Mouse (Mus musculus): ENCODE data around the gene Olfr67. TPM values are rescaled to one million over a fixed set of nuclear protein-coding genes. Genes with fewer than 3 reads are reported as not detected.
"Not testable (repeated sequence)": the region's sequence is repeated elsewhere in the genome, so short reads cannot be mapped to it uniquely, and the experiment has no call there.

The Olfr67 gene
- not detected in 2 replicates for polyA plus RNA-seq (2015; fragmentation: Nextera tagmentation; extraction: Ambion mirVana)

GRCm38 (mm10) chr7:103791721-103792120 lies at the start of gene Olfr67:
TSS of gene Olfr67 (minus strand) at chr7:103791821.
- Histone ChIP-seq H3K4me1 (no peaks in the 10 kb centered on the region), H3K27ac (no peak within 1 kb of the TSS), H3K36me3 (replicated peaks) (no peaks in the 10 kb centered on the region), H3K27me3 (replicated peaks) (no peaks in the 10 kb centered on the region), H3K9ac (no peak within 1 kb of the TSS), H3K4me2 (no peak within 1 kb of the TSS), H3K9me3 (no peaks in the 10 kb centered on the region), H3K4me3 (no peak within 1 kb of the TSS)
- 78% methylated on average over 3 of the region's 3 CpGs for WGBS
- no peak for ATAC-seq (replicated peaks)

GRCm38 (mm10) chr7:103840268-103840667 lies 48.6 kb upstream of the Olfr67 start, which contains the start of gene Hbb-bh2:
TSS of gene Hbb-bh2 (minus strand) at chr7:103840520.
- Histone ChIP-seq H3K9me3 (no peaks in the 10 kb centered on the region), H3K9ac (no peak within 1 kb of the TSS), H3K4me1 (no peaks in the 10 kb centered on the region), H3K27me3 (replicated peaks) (no peaks in the 10 kb centered on the region), H3K4me3 (no peak within 1 kb of the TSS), H3K27ac (no peak within 1 kb of the TSS), H3K36me3 (replicated peaks) (no peaks in the 10 kb centered on the region), H3K4me2 (no peak within 1 kb of the TSS)
- 71% methylated on average over 3 of the region's 3 CpGs for WGBS
- no peak for ATAC-seq (replicated peaks)

- Histone ChIP-seq H3K36me3 (replicated peaks) (no peaks in the 10 kb centered on the region), H3K4me3 (no peak within 1 kb of the TSS), H3K27me3 (replicated peaks) (no peaks in the 10 kb centered on the region), H3K27ac (no peak within 1 kb of the TSS), H3K4me2 (no peak within 1 kb of the TSS), H3K9me3 (no peaks in the 10 kb centered on the region), H3K9ac (no peak within 1 kb of the TSS), H3K4me1 (no peaks in the 10 kb centered on the region)
- 94% methylated on average over 4 of the region's 4 CpGs for WGBS
- no peak for ATAC-seq (replicated peaks)
These were observed 36.2 kb upstream of the Olfr67 start, which contains the start of gene Hbb-bs for GRCm38 (mm10) chr7:103827808-103828207. TSS of gene Hbb-bs (minus strand) at chr7:103828096.

- not testable (repeated sequence) for H3K4me3 ChIP-seq
These were observed 35.5 kb upstream of the Olfr67 start for GRCm38 (mm10) chr7:103827139-103827538.

GRCm38 (mm10) chr7:103826255-103826887 lies 34.8 kb upstream of the Olfr67 start:
- Histone ChIP-seq H3K9me3 (no peaks in the 10 kb centered on the region), H3K27me3 (replicated peaks) (no peaks in the 10 kb centered on the region), H3K27ac (no peak overlapping the region), H3K4me1 (no peaks in the 10 kb centered on the region), H3K36me3 (replicated peaks) (no peaks in the 10 kb centered on the region), H3K4me3 (no peak overlapping the region), H3K4me2 (no peak overlapping the region), H3K9ac (no peak overlapping the region)
- WGBS: 46% methylated on average over 3 of the region's 3 CpGs
- ATAC-seq (replicated peaks): no peak

More at GRCm38 (mm10) chr7:103827139-103827538, 35.5 kb upstream of the Olfr67 start:
- not testable (repeated sequence) for H3K9me3 ChIP-seq; H3K27me3 ChIP-seq (replicated peaks); H3K27ac ChIP-seq; H3K36me3 ChIP-seq (replicated peaks); H3K9ac ChIP-seq; H3K4me1 ChIP-seq; ATAC-seq (replicated peaks); H3K4me2 ChIP-seq
- no CpG with 5 or more reads among the region's 2 CpGs for WGBS

- Histone ChIP-seq H3K4me2 (no peak overlapping the region), H3K9ac (no peak overlapping the region), H3K4me3 (no peak overlapping the region), H3K27ac (no peak overlapping the region), H3K9me3 (no peaks in the 10 kb centered on the region), H3K36me3 (replicated peaks) (no peaks in the 10 kb centered on the region), H3K4me1 (no peaks in the 10 kb centered on the region), H3K27me3 (replicated peaks) (no peaks in the 10 kb centered on the region)
- ATAC-seq (replicated peaks): no peak
- WGBS: 90% methylated on average over 3 of the region's 3 CpGs
These were observed 34.1 kb upstream of the Olfr67 start for GRCm38 (mm10) chr7:103825536-103826254.

GRCm38 (mm10) chr7:103824597-103824996 lies 33.0 kb upstream of the Olfr67 start:
- no peak for ATAC-seq (replicated peaks)
- no peak overlapping the region for H3K4me2 ChIP-seq
- WGBS: 88% methylated on average over 2 of the region's 2 CpGs

GRCm38 (mm10) chr7:103815085-103815484 lies 23.5 kb upstream of the Olfr67 start:
- H3K27ac ChIP-seq; H3K27me3 ChIP-seq (replicated peaks); H3K36me3 ChIP-seq (replicated peaks); H3K4me3 ChIP-seq; H3K9me3 ChIP-seq; H3K4me1 ChIP-seq; H3K4me2 ChIP-seq; ATAC-seq (replicated peaks); H3K9ac ChIP-seq: not testable (repeated sequence)
- 86% methylated on average over 1 of the region's 2 CpGs for WGBS

More at GRCm38 (mm10) chr7:103824597-103824996, 33.0 kb upstream of the Olfr67 start:
- H3K4me3 ChIP-seq: no peak overlapping the region
- H3K9ac ChIP-seq: no peak overlapping the region
- no peaks in the 10 kb centered on the region for H3K9me3 ChIP-seq
- H3K27ac ChIP-seq: no peak overlapping the region
- no peaks in the 10 kb centered on the region for H3K36me3 ChIP-seq (replicated peaks)
- H3K4me1 ChIP-seq: no peaks in the 10 kb centered on the region
- H3K27me3 ChIP-seq (replicated peaks): no peaks in the 10 kb centered on the region

- Histone ChIP-seq H3K4me2 (no peak within 1 kb of the TSS), H3K9me3 (no peaks in the 10 kb centered on the region), H3K4me3 (no peak within 1 kb of the TSS), H3K27me3 (replicated peaks) (no peaks in the 10 kb centered on the region), H3K9ac (no peak within 1 kb of the TSS), H3K36me3 (replicated peaks) (no peaks in the 10 kb centered on the region), H3K4me1 (no peaks in the 10 kb centered on the region), H3K27ac (no peak within 1 kb of the TSS)
- 80% methylated on average over 3 of the region's 3 CpGs for WGBS
- ATAC-seq (replicated peaks): no peak
These were observed 22.1 kb upstream of the Olfr67 start, which contains the start of gene Hbb-bt for GRCm38 (mm10) chr7:103813766-103814165. TSS of gene Hbb-bt (minus strand) at chr7:103813996.

- H3K27me3 ChIP-seq (replicated peaks); ATAC-seq (replicated peaks): not testable (repeated sequence)
- no CpG with 5 or more reads among the region's 3 CpGs for WGBS
These were observed 21.5 kb upstream of the Olfr67 start for GRCm38 (mm10) chr7:103813152-103813551.

GRCm38 (mm10) chr7:103812174-103812573 lies 20.6 kb upstream of the Olfr67 start:
- Histone ChIP-seq H3K4me1 (no peaks in the 10 kb centered on the region), H3K4me3 (no peak overlapping the region), H3K27me3 (replicated peaks) (no peaks in the 10 kb centered on the region), H3K27ac (no peak overlapping the region), H3K9me3 (no peaks in the 10 kb centered on the region), H3K36me3 (replicated peaks) (no peaks in the 10 kb centered on the region), H3K4me2 (no peak overlapping the region), H3K9ac (no peak overlapping the region)
- no peak for ATAC-seq (replicated peaks)
- 76% methylated on average over 1 of the region's 1 CpGs for WGBS

More at GRCm38 (mm10) chr7:103813152-103813551, 21.5 kb upstream of the Olfr67 start:
- not testable (repeated sequence) for H3K36me3 ChIP-seq (replicated peaks); H3K27ac ChIP-seq; H3K4me3 ChIP-seq; H3K4me1 ChIP-seq; H3K9me3 ChIP-seq; H3K9ac ChIP-seq; H3K4me2 ChIP-seq

GRCm38 (mm10) chr7:103811223-103811845 lies 19.7 kb upstream of the Olfr67 start:
- Histone ChIP-seq H3K36me3 (replicated peaks) (no peaks in the 10 kb centered on the region), H3K9ac (no peak overlapping the region), H3K9me3 (no peaks in the 10 kb centered on the region), H3K4me3 (no peak overlapping the region), H3K4me1 (no peaks in the 10 kb centered on the region), H3K27me3 (replicated peaks) (no peaks in the 10 kb centered on the region), H3K4me2 (no peak overlapping the region), H3K27ac (no peak overlapping the region)
- no peak for ATAC-seq (replicated peaks)
- 88% methylated on average over 1 of the region's 1 CpGs for WGBS

All from midbrain, embryonic 15.5 days (tissue).